Mouse (Mus musculus): ENCODE measurements around the gene Vrtn. TPM values are rescaled to one million over a fixed set of nuclear protein-coding genes. Genes with fewer than 3 reads are reported as not detected.

Vrtn gene
- polyA plus RNA-seq, 1 experiment, result not detected

DNA sequence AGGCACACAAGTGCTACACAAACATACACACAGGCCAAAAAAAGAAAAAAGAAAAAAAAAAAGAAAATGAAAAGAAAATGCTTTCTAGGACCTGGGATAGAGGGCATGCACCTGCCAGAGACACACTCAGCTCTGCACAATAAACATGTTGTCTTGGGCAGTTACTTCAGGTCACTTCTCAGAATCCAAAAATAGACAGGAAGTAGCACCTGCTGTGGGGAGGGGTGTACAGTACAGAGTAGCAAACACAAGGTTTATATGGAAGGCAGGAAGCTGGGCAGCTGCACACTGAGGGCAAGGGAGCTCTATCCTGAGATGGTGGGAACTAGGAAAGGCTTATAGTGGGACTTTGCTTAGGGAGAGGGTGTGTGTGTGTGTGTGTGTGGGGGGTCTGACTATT is 50.5 kb downstream of the Vrtn start:
- H3K4me2 ChIP-seq (ENCODE audit: low read depth), result no peak overlapping the region
- H3K27me3 ChIP-seq (ENCODE audit: control insufficient read depth, insufficient read depth, insufficient read length), result peaks cover 63% of the 10 kb centered on the region
- H3ac ChIP-seq (ENCODE audit: control insufficient read depth, insufficient read length), result no peak overlapping the region
- TF ChIP-seq TCF12 (IDR thresholded peaks at IDR 0.05; ENCODE audit: insufficient read depth, poor library complexity, severe bottlenecking) (no peak), MAX (IDR thresholded peaks at IDR 0.05; ENCODE audit: low read depth) (no peak), MYOG (IDR thresholded peaks at IDR 0.05; ENCODE audit: control insufficient read depth in 1 of 3, insufficient read depth in 1 of 3, insufficient read length in 2 of 3, low read depth in 2 of 3) (no peak), MYOD1 (IDR thresholded peaks at IDR 0.05; ENCODE audit: control insufficient read depth in 1 of 3, insufficient read length in 2 of 3, low read depth in 2 of 3) (peak in 2 of 3 experiments; percentile 17 to 42)
- H3K79me2 ChIP-seq (ENCODE audit: control insufficient read depth, insufficient read depth), result no peaks in the 10 kb centered on the region
- no peaks in the 10 kb centered on the region for H3K36me3 ChIP-seq (ENCODE audit: control insufficient read depth, insufficient read depth)
- no peak overlapping the region for H3K4me3 ChIP-seq

DNA sequence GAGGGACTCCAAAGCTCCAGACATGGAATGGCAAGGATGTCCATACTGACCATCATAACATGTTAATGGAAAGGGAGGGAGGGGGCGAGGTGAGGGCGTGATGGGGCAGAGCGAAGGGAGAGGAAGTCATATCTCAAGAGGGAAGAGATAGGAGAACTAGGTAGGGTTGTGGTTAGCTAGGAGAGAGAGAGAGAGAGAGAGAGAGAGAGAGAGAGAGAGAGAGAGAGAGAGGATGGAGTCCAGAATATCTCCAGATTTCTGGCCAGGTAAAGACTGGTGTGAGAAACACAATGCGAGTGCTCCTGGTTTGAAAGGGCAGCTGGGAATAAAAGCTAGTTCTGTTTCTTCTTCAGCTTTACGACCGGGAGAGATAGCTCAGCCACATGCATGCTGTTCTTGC is 51.3 kb downstream of the Vrtn start:
- Histone ChIP-seq H3K36me3 (ENCODE audit: control insufficient read depth, insufficient read depth) (no peaks in the 10 kb centered on the region), H3ac (ENCODE audit: control insufficient read depth, insufficient read length) (no peak overlapping the region), H3K79me2 (ENCODE audit: control insufficient read depth, insufficient read depth) (no peaks in the 10 kb centered on the region), H3K4me2 (ENCODE audit: low read depth) (no peak overlapping the region), H3K27me3 (ENCODE audit: control insufficient read depth, insufficient read depth, insufficient read length) (peaks cover 63% of the 10 kb centered on the region), H3K4me3 (no peak overlapping the region)
- TF ChIP-seq SRF (IDR thresholded peaks at IDR 0.05; ENCODE audit: control insufficient read depth, insufficient read length, low read depth) (no peak), CEBPB (IDR thresholded peaks at IDR 0.05; ENCODE audit: insufficient read depth, poor library complexity, severe bottlenecking) (no peak), MYOD1 (IDR thresholded peaks at IDR 0.05; ENCODE audit: control insufficient read depth in 1 of 3, insufficient read length in 2 of 3, low read depth in 2 of 3) (no peak), TCF3 (IDR thresholded peaks at IDR 0.05; ENCODE audit: insufficient read length, low read depth) (no peak), POLR2AphosphoS2 (IDR thresholded peaks at IDR 0.05; ENCODE audit: insufficient read length, low read depth) (no peak), REST (IDR thresholded peaks at IDR 0.05; ENCODE audit: insufficient read depth, insufficient read length) (no peak), POLR2A (IDR thresholded peaks at IDR 0.05; ENCODE audit: insufficient read length, low read depth) (no peak), TCF12 (IDR thresholded peaks at IDR 0.05; ENCODE audit: insufficient read depth, poor library complexity, severe bottlenecking) (no peak), USF1 (IDR thresholded peaks at IDR 0.05; ENCODE audit: low read depth) (no peak), MAX (IDR thresholded peaks at IDR 0.05; ENCODE audit: low read depth) (no peak), E2F4 (IDR thresholded peaks at IDR 0.05; ENCODE audit: insufficient read depth) (no peak)

- Histone ChIP-seq H3K79me2 (ENCODE audit: control insufficient read depth, insufficient read depth) (no peaks in the 10 kb centered on the region), H3K4me3 (no peak within 1 kb of the TSS), H3K4me2 (ENCODE audit: low read depth) (no peak within 1 kb of the TSS), H3ac (ENCODE audit: control insufficient read depth, insufficient read length) (no peak within 1 kb of the TSS), H3K27me3 (ENCODE audit: control insufficient read depth, insufficient read depth, insufficient read length) (peaks cover 76% of the 10 kb centered on the region), H3K36me3 (ENCODE audit: control insufficient read depth, insufficient read depth) (no peaks in the 10 kb centered on the region)
- peak; percentile 94 for TF ChIP-seq REST (IDR thresholded peaks at IDR 0.05; ENCODE audit: insufficient read depth, insufficient read length)
- no peak for TF ChIP-seq MYOG (IDR thresholded peaks at IDR 0.05; ENCODE audit: control insufficient read depth in 1 of 3, insufficient read depth in 1 of 3, insufficient read length in 2 of 3, low read depth in 2 of 3)
These were observed 57.7 kb downstream of the Vrtn start, which contains the start of gene Syndig1l for GRCm38 (mm10) chr12:84698319-84699081. TSS of gene Syndig1l (minus strand) at chr12:84698831.

Other genes with a start within 250 kb of the Vrtn start
- 6.3 TPM for gene Entpd5, start 232.0 kb upstream of the Vrtn start, polyA plus RNA-seq (2012; fragmentation: generic; extraction: Trizol)
- 0.38 TPM for gene Bbof1, start 231.9 kb upstream of the Vrtn start, polyA plus RNA-seq (2012; fragmentation: generic; extraction: Trizol)
- gene Rnf113a2, start 223.8 kb upstream of the Vrtn start, polyA plus RNA-seq (2012; fragmentation: generic; extraction: Trizol), result 3.8 TPM
- gene Aldh6a1, start 190.0 kb upstream of the Vrtn start, polyA plus RNA-seq (2012; fragmentation: generic; extraction: Trizol), result 2.6 TPM
- 3.6 TPM for gene Lin52, start 189.6 kb upstream of the Vrtn start, polyA plus RNA-seq (2012; fragmentation: generic; extraction: Trizol)
- not detected for gene Vsx2, start 71.3 kb upstream of the Vrtn start, polyA plus RNA-seq (2012; fragmentation: generic; extraction: Trizol)
- 16.4 TPM for gene Abcd4, start 23.6 kb upstream of the Vrtn start, polyA plus RNA-seq (2012; fragmentation: generic; extraction: Trizol)
- gene Syndig1l, start 57.8 kb downstream of the Vrtn start, polyA plus RNA-seq (2012; fragmentation: generic; extraction: Trizol), result not detected
- 188 TPM for gene Npc2, start 132.1 kb downstream of the Vrtn start, polyA plus RNA-seq (2012; fragmentation: generic; extraction: Trizol)
- gene Isca2, start 132.2 kb downstream of the Vrtn start, polyA plus RNA-seq (2012; fragmentation: generic; extraction: Trizol), result 51.2 TPM
- 19.7 TPM for gene Ltbp2, start 235.5 kb downstream of the Vrtn start, polyA plus RNA-seq (2012; fragmentation: generic; extraction: Trizol)